Mouse (Mus musculus): ENCODE data around the gene Tmbim7.

DNA sequence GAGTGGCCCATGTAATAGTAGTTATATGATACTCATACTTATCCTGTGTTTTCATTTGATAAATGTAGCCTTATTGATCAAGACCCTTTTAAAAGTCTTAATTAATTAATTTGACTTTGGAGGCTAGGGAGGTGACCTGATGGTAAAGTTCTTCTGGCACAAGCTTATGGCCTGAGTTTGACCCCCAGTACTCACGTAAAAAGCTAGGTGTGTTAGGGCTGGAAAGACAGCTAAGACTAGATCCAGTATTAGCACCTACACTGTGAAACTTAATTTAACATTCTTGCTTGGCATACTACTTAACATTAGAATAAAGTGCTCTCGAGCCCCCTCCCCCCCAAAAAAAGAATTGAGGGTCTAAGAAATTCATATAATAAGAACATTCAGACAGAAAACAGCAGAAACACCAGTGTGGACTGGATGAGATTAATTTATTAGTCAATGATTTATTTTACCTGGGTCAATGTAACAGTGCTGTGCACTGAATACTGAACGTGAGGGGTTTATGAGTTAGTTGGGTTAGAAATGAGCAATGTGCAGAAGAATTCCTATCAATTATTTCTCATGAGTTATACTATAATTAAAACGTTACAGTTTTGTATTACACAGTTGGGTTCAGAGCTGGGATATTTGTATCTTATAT lies 2.7 kb upstream of the Tmbim7 start:
- TF ChIP-seq CTCF (IDR thresholded peaks at IDR 0.05), result no peak
- TF ChIP-seq POLR2A (IDR thresholded peaks at IDR 0.05; ENCODE audit: insufficient read depth, low read depth, low read length), result no peak
- TF ChIP-seq EP300 (IDR thresholded peaks at IDR 0.05; ENCODE audit: insufficient read depth, low read depth, low read length), result no peak
